Mouse (Mus musculus): ENCODE results near the gene Mat2b. TPM values are rescaled to one million over a fixed set of nuclear protein-coding genes. Genes with fewer than 3 reads are reported as not detected.
"Not testable (repeated sequence)": the region's sequence is repeated elsewhere in the genome, so short reads cannot be mapped to it uniquely, and the experiment has no call there.

Gene Mat2b
- 61.3 and 72.7 TPM in 2 replicates for polyA plus RNA-seq (2015; fragmentation: Nextera tagmentation; extraction: Ambion mirVana)

- peak within 1 kb of the TSS; percentile 92 for H3K4me2 ChIP-seq
- no peak for ATAC-seq (ENCODE audit: low read depth)
- H3K27me3 ChIP-seq, result no peaks in the 10 kb centered on the region
- DNase-seq, result no peak
- H3K4me3 ChIP-seq (replicated peaks), result peak within 1 kb of the TSS; percentile 74
- 76% methylated on average over 9 of the region's 9 CpGs for WGBS (ENCODE audit: insufficient replicate concordance)
- H3K36me3 ChIP-seq, result peaks cover 3% of the 10 kb centered on the region
- no peaks in the 10 kb centered on the region for H3K9me3 ChIP-seq (replicated peaks)
- peak within 1 kb of the TSS; percentile 96 for H3K27ac ChIP-seq
- peak within 1 kb of the TSS; percentile 76 for H3K9ac ChIP-seq
- peaks cover 27% of the 10 kb centered on the region for H3K4me1 ChIP-seq (replicated peaks)
These were observed at the start of gene Mat2b for GRCm38 (mm10) chr11:40695103-40695502. Gene Mat2b (minus strand): TSS chr11:40695203.

GRCm38 (mm10) chr11:40744348-40744747 lies 49.3 kb upstream of the Mat2b start:
- H3K9me3 ChIP-seq (replicated peaks), result no peaks in the 10 kb centered on the region
- DNase-seq (no peak), ATAC-seq (ENCODE audit: low read depth) (no peak)
- 79% methylated on average over 3 of the region's 3 CpGs for WGBS (ENCODE audit: insufficient replicate concordance)
- no peaks in the 10 kb centered on the region for H3K27me3 ChIP-seq
- H3K4me2 ChIP-seq, result no peak overlapping the region
- H3K4me1 ChIP-seq (replicated peaks), result no peaks in the 10 kb centered on the region
- peaks cover 26% of the 10 kb centered on the region for H3K36me3 ChIP-seq
- H3K4me3 ChIP-seq (replicated peaks), result no peak overlapping the region
- no peak overlapping the region for H3K27ac ChIP-seq
- H3K9ac ChIP-seq, result no peak overlapping the region

- Histone ChIP-seq H3K27me3 (no peaks in the 10 kb centered on the region), H3K4me3 (replicated peaks) (no peak overlapping the region), H3K36me3 (peaks cover 49% of the 10 kb centered on the region), H3K4me2 (no peak overlapping the region), H3K4me1 (replicated peaks) (no peaks in the 10 kb centered on the region), H3K27ac (no peak overlapping the region), H3K9ac (no peak overlapping the region), H3K9me3 (replicated peaks) (no peaks in the 10 kb centered on the region)
- 83% methylated on average over 12 of the region's 12 CpGs for WGBS (ENCODE audit: insufficient replicate concordance)
- DNase-seq (no peak), ATAC-seq (ENCODE audit: low read depth) (no peak)
These were observed 46.7 kb upstream of the Mat2b start for GRCm38 (mm10) chr11:40741605-40742262.

- no peak for ATAC-seq (ENCODE audit: low read depth)
- no peaks in the 10 kb centered on the region for H3K9me3 ChIP-seq (replicated peaks)
- H3K36me3 ChIP-seq, result peaks cover 48% of the 10 kb centered on the region
These were observed 42.4 kb upstream of the Mat2b start for GRCm38 (mm10) chr11:40737369-40737768.

GRCm38 (mm10) chr11:40734251-40734752 lies 39.3 kb upstream of the Mat2b start:
- peak overlapping the region; percentile 82 for H3K27ac ChIP-seq
- H3K9me3 ChIP-seq (replicated peaks), result no peaks in the 10 kb centered on the region
- peak overlapping the region; percentile 94 for H3K9ac ChIP-seq
- peak overlapping the region; percentile 86 for H3K4me3 ChIP-seq (replicated peaks)
- no peak for DNase-seq
- 5% methylated on average over 11 of the region's 11 CpGs for WGBS (ENCODE audit: insufficient replicate concordance)
- H3K4me1 ChIP-seq (replicated peaks), result peaks cover 38% of the 10 kb centered on the region
- H3K27me3 ChIP-seq, result no peaks in the 10 kb centered on the region
- ATAC-seq (ENCODE audit: low read depth), result no peak
- H3K36me3 ChIP-seq, result peaks cover 47% of the 10 kb centered on the region
- peak overlapping the region; percentile 87 for H3K4me2 ChIP-seq

More at GRCm38 (mm10) chr11:40737369-40737768, 42.4 kb upstream of the Mat2b start:
- H3K4me3 ChIP-seq (replicated peaks), result no peak overlapping the region
- WGBS (ENCODE audit: insufficient replicate concordance), result 85% methylated on average over 3 of the region's 3 CpGs
- H3K4me2 ChIP-seq, result no peak overlapping the region
- peaks cover 13% of the 10 kb centered on the region for H3K4me1 ChIP-seq (replicated peaks)
- no peak overlapping the region for H3K27ac ChIP-seq
- no peaks in the 10 kb centered on the region for H3K27me3 ChIP-seq
- no peak overlapping the region for H3K9ac ChIP-seq
- no peak for DNase-seq

- under 1% methylated on average over 52 of the region's 52 CpGs for WGBS (ENCODE audit: insufficient replicate concordance)
- peak within 1 kb of the TSS; percentile 86 for H3K4me3 ChIP-seq (replicated peaks)
- H3K27me3 ChIP-seq, result no peaks in the 10 kb centered on the region
- peak within 1 kb of the TSS; percentile 86 for H3K27ac ChIP-seq
- no peaks in the 10 kb centered on the region for H3K9me3 ChIP-seq (replicated peaks)
- DNase-seq (peak; percentile 94), ATAC-seq (ENCODE audit: low read depth) (peak; percentile 97)
- peak within 1 kb of the TSS; percentile 87 for H3K4me2 ChIP-seq
- peaks cover 48% of the 10 kb centered on the region for H3K36me3 ChIP-seq
- H3K9ac ChIP-seq, result peak within 1 kb of the TSS; percentile 94
- H3K4me1 ChIP-seq (replicated peaks), result peaks cover 38% of the 10 kb centered on the region
These were observed 38.6 kb upstream of the Mat2b start, which contains the start of the genes Hmmr and Nudcd2 for GRCm38 (mm10) chr11:40733339-40734174. Gene Hmmr (minus strand): TSS chr11:40733422. Gene Nudcd2 (plus strand): TSS chr11:40733667.

GRCm38 (mm10) chr11:40732997-40733338 lies 38.0 kb upstream of the Mat2b start:
- H3K27ac ChIP-seq, result peak overlapping the region; percentile 86
- no peaks in the 10 kb centered on the region for H3K27me3 ChIP-seq
- H3K9me3 ChIP-seq (replicated peaks), result no peaks in the 10 kb centered on the region
- H3K9ac ChIP-seq, result peak overlapping the region; percentile 81
- peaks cover 50% of the 10 kb centered on the region for H3K36me3 ChIP-seq
- DNase-seq (no peak), ATAC-seq (ENCODE audit: low read depth) (peak; percentile 71)
- peak overlapping the region; percentile 86 for H3K4me3 ChIP-seq (replicated peaks)
- under 1% methylated on average over 14 of the region's 14 CpGs for WGBS (ENCODE audit: insufficient replicate concordance)
- H3K4me1 ChIP-seq (replicated peaks), result peaks cover 38% of the 10 kb centered on the region
- peak overlapping the region; percentile 67 for H3K4me2 ChIP-seq

- DNase-seq, result no peak
- Histone ChIP-seq H3K4me3 (replicated peaks) (no peak overlapping the region), H3K9me3 (replicated peaks) (no peaks in the 10 kb centered on the region), H3K9ac (no peak overlapping the region), H3K4me2 (no peak overlapping the region), H3K27ac (no peak overlapping the region), H3K36me3 (peaks cover 96% of the 10 kb centered on the region), H3K4me1 (replicated peaks) (no peaks in the 10 kb centered on the region), H3K27me3 (no peaks in the 10 kb centered on the region)
- ATAC-seq (ENCODE audit: low read depth), result no peak
These were observed 23.3 kb upstream of the Mat2b start for GRCm38 (mm10) chr11:40718324-40718723.

GRCm38 (mm10) chr11:40715524-40715923 lies 20.5 kb upstream of the Mat2b start:
- ATAC-seq (ENCODE audit: low read depth) (no peak), DNase-seq (no peak)
- Histone ChIP-seq H3K27me3 (no peaks in the 10 kb centered on the region), H3K9me3 (replicated peaks) (no peaks in the 10 kb centered on the region), H3K4me1 (replicated peaks) (no peaks in the 10 kb centered on the region), H3K36me3 (peaks cover 96% of the 10 kb centered on the region), H3K27ac (no peak overlapping the region), H3K4me3 (replicated peaks) (no peak overlapping the region), H3K4me2 (no peak overlapping the region), H3K9ac (no peak overlapping the region)
- WGBS (ENCODE audit: insufficient replicate concordance), result 89% methylated on average over 5 of the region's 5 CpGs

- Histone ChIP-seq H3K4me1 (replicated peaks) (no peaks in the 10 kb centered on the region), H3K36me3 (peaks cover 98% of the 10 kb centered on the region), H3K27ac (no peak overlapping the region), H3K9me3 (replicated peaks) (no peaks in the 10 kb centered on the region), H3K9ac (no peak overlapping the region), H3K4me2 (no peak overlapping the region), H3K4me3 (replicated peaks) (no peak overlapping the region), H3K27me3 (no peaks in the 10 kb centered on the region)
- ATAC-seq (ENCODE audit: low read depth) (no peak), DNase-seq (no peak)
- WGBS (ENCODE audit: insufficient replicate concordance), result 89% methylated on average over 8 of the region's 8 CpGs
These were observed 18.9 kb upstream of the Mat2b start for GRCm38 (mm10) chr11:40713858-40714257.

- H3K4me3 ChIP-seq (replicated peaks); H3K9ac ChIP-seq; H3K4me2 ChIP-seq; DNase-seq; H3K27ac ChIP-seq; H3K27me3 ChIP-seq; H3K4me1 ChIP-seq (replicated peaks); H3K9me3 ChIP-seq (replicated peaks); ATAC-seq (ENCODE audit: low read depth): not testable (repeated sequence)
- WGBS (ENCODE audit: insufficient replicate concordance), result 77% methylated on average over 6 of the region's 6 CpGs
- H3K36me3 ChIP-seq, result peaks cover 94% of the 10 kb centered on the region
These were observed 14.9 kb upstream of the Mat2b start for GRCm38 (mm10) chr11:40709899-40710298.

All from liver, embryonic 13.5 days (tissue).